Mouse (Mus musculus): ENCODE data around the gene Syngr2. TPM values are rescaled to one million over a fixed set of nuclear protein-coding genes. Genes with fewer than 3 reads are reported as not detected.

Gene Syngr2
- polyA plus RNA-seq, 1 experiment from 2014 or later: 15.0 TPM

- no peak for ATAC-seq
- Histone ChIP-seq H3K27me3 (peaks cover 18% of the 10 kb centered on the region), H3K9ac (replicated peaks) (no peak overlapping the region), H3K27ac (no peak overlapping the region), H3K4me3 (replicated peaks) (no peak overlapping the region), H3K4me2 (replicated peaks) (no peak overlapping the region), H3K9me3 (no peaks in the 10 kb centered on the region), H3K36me3 (no peaks in the 10 kb centered on the region), H3K4me1 (replicated peaks) (peaks cover 10% of the 10 kb centered on the region)
- WGBS: 93% methylated on average over 10 of the region's 10 CpGs
Observed at GRCm38 (mm10) chr11:117774925-117775324, 34.5 kb upstream of the Syngr2 start.

DNA sequence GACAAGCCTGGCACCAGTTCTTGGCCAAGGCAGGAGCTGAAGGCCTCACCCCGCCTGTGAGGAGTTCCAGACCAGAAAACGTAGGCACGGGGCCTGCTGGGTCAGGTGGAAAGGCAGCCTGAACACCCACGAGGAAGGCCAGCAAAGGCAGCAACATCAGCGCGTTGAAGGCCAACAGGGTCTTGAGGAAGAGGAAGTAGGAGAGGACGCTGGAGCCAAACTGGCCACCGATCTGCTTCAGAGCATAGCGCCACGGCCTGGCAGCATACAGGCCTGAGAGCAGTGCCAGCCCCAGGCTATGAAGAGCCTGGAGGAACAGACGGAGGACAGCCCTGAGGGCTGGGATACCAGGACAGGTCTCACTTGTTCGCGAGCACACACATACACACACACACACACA is 33.9 kb upstream of the Syngr2 start:
- no peak for ATAC-seq
- peaks cover 16% of the 10 kb centered on the region for H3K4me1 ChIP-seq (replicated peaks)
- no peak overlapping the region for H3K4me2 ChIP-seq (replicated peaks)
- H3K36me3 ChIP-seq: no peaks in the 10 kb centered on the region
- H3K27ac ChIP-seq: no peak overlapping the region
- no peak overlapping the region for H3K4me3 ChIP-seq (replicated peaks)
- peaks cover 24% of the 10 kb centered on the region for H3K27me3 ChIP-seq
- H3K9me3 ChIP-seq: no peaks in the 10 kb centered on the region
- no peak overlapping the region for H3K9ac ChIP-seq (replicated peaks)
- WGBS: 92% methylated on average over 13 of the region's 13 CpGs

DNA sequence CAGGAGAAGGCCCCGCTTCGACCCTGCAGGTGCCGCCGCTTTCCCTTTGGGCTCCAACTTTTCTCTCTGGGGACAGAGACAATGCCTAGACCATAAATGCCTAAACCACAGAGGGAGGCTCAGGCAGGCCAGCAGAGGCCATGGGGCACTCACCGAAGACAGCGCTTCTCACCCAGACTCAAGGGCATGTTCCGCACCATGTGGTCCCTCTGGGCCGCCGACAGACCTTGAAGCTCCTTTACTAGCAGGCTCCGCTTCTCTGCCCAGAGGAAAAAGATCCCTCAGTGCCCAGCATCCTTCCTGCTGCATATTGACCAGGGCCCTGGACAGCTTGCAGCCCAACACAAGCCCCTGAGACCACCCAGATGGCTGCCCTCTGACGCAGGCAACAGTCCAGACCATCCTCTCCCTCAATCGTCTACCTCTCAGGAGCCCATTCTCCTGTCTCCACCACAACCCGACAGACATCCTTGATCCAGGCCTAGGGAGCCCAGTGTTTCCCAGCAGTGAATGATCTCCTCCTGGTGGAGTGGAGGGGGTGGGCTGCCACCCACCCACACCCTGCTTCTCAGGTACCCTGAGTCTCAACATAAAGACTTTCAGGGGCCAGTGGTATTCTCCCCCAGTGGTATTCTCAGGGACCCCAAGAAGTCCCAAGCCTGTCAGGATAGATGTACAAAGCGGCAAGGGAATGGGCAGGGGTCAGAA is 33.2 kb upstream of the Syngr2 start:
- ATAC-seq: no peak
- H3K27me3 ChIP-seq: peaks cover 31% of the 10 kb centered on the region
- H3K4me3 ChIP-seq (replicated peaks): no peak overlapping the region
- no peaks in the 10 kb centered on the region for H3K36me3 ChIP-seq
- H3K4me2 ChIP-seq (replicated peaks): no peak overlapping the region
- H3K9me3 ChIP-seq: no peaks in the 10 kb centered on the region
- H3K9ac ChIP-seq (replicated peaks): no peak overlapping the region
- WGBS: 90% methylated on average over 14 of the region's 14 CpGs
- no peak overlapping the region for H3K27ac ChIP-seq
- H3K4me1 ChIP-seq (replicated peaks): peaks cover 23% of the 10 kb centered on the region

DNA sequence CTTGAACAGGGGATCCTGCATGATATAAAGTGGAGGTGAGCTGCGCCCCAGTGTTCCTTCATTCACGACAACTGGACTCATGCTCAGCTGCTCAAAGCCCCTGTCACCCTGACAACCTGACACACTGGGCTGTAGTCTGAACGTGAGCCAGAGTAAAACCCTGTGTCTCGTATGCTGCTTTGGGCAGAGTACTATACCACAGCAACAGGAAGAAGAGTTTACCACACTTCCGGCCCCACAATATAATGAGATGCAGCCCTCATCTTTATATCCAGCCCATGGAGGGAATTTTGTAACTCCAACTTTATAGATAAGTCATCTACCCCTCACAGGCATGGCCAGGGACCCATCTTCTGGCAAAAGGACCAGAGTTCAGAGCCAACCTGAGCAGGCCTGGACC is 32.4 kb upstream of the Syngr2 start:
- H3K4me1 ChIP-seq (replicated peaks): peaks cover 25% of the 10 kb centered on the region
- no peak overlapping the region for H3K9ac ChIP-seq (replicated peaks)
- H3K27ac ChIP-seq: no peak overlapping the region
- H3K9me3 ChIP-seq: no peaks in the 10 kb centered on the region
- no peak overlapping the region for H3K4me3 ChIP-seq (replicated peaks)
- H3K4me2 ChIP-seq (replicated peaks): no peak overlapping the region
- WGBS: 87% methylated on average over 5 of the region's 5 CpGs
- no peaks in the 10 kb centered on the region for H3K36me3 ChIP-seq
- ATAC-seq: no peak
- peaks cover 40% of the 10 kb centered on the region for H3K27me3 ChIP-seq

- Histone ChIP-seq H3K36me3 (no peaks in the 10 kb centered on the region), H3K27ac (no peak overlapping the region), H3K4me3 (replicated peaks) (no peak overlapping the region), H3K4me2 (replicated peaks) (no peak overlapping the region), H3K9ac (replicated peaks) (no peak overlapping the region), H3K4me1 (replicated peaks) (peaks cover 29% of the 10 kb centered on the region), H3K27me3 (peaks cover 49% of the 10 kb centered on the region), H3K9me3 (no peaks in the 10 kb centered on the region)
- ATAC-seq: no peak
- WGBS: 96% methylated on average over 11 of the region's 11 CpGs
Observed at GRCm38 (mm10) chr11:117778031-117778430, 31.4 kb upstream of the Syngr2 start.

DNA sequence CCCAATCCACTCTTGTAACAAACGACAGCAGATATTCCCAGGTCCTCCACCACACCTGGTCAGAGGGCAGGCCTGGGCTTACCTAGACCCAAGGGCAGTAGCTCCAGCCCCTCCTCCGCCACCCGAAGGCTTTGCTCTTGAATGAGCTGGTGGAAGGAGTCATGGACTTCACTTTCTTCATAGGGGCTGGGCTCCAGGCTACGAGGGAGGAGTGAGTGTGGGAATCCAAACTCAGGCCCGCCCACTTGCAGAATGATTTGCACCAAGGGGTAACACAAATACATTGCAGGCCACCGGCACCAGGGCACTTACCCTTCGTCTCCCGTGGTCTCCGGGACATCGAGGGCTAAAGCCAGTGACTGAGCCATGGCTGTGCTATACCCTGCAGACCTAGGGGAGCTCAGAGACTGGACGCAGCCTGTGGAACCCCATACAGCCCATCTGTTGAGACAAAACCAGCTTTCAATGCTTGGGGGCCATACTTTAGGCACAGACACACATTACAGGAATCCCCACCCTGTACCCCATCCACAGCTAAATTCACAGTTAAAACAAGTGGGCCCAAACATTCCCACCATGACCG is 30.5 kb upstream of the Syngr2 start:
- Histone ChIP-seq H3K9ac (replicated peaks) (no peak overlapping the region), H3K4me2 (replicated peaks) (peak overlapping the region; percentile 49; the same call in 1 of the 2 replicates), H3K27me3 (peaks cover 57% of the 10 kb centered on the region), H3K36me3 (no peaks in the 10 kb centered on the region), H3K27ac (peak overlapping the region; percentile 62), H3K4me1 (replicated peaks) (peaks cover 37% of the 10 kb centered on the region), H3K9me3 (no peaks in the 10 kb centered on the region), H3K4me3 (replicated peaks) (0 out of 2 replicates have a peak overlapping the region, but pooled peaks have one; percentile 32)
- 77% methylated on average over 12 of the region's 12 CpGs for WGBS
- no peak for ATAC-seq

DNA sequence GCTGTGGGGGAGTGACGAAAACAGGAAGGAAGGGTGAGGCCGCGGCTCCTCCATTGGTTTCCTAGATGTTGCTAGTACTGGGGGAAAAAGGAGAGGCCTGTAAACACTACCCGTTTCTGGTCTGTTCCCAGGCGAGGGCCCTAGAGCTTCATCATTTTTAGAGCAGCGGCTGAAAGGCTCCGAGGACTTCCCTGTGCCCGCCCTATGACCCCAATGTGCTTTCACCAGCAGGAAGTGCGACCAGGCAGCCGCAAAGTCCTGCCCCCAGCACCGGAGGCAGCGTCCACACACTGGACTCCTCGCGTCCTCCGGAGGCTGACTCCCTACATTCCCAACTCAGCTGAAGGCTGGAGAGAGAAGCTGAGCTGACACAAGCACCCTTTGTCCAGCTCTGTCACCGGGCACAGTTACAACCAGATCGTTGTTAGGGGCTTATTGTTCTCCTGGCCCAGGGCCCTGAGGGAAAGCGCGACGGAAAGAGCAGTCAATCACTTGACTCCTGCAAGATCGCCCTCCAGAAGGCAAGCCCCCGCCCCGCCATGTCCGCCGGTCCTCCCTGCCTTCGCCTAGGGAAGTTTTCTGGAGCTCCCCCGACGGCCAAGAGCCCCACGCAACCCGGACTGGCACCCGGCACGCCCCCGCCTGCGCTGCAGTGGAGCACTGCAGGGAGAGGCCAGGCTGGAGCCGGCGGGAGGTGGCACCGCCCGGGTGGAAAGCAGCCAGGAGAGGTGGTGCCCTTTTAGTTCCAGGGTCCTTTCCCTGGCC is 29.9 kb upstream of the Syngr2 start:
- ATAC-seq: peak; percentile 34
- Histone ChIP-seq H3K27me3 (peaks cover 64% of the 10 kb centered on the region), H3K4me3 (replicated peaks) (peak overlapping the region; percentile 32), H3K9me3 (no peaks in the 10 kb centered on the region), H3K27ac (peak overlapping the region; percentile 62), H3K36me3 (no peaks in the 10 kb centered on the region), H3K4me2 (replicated peaks) (peak overlapping the region; percentile 49), H3K4me1 (replicated peaks) (peaks cover 37% of the 10 kb centered on the region), H3K9ac (replicated peaks) (peak overlapping the region; percentile 48; the same call in 1 of the 2 replicates)
- 5% methylated on average over 38 of the region's 38 CpGs for whole genome bisulfite sequencing

GRCm38 (mm10) chr11:117780199-117780515 is 29.3 kb upstream of the Syngr2 start:
- peak overlapping the region; percentile 48; the same call in 1 of the 2 replicates for H3K9ac ChIP-seq (replicated peaks)
- H3K27ac ChIP-seq: 0 out of 2 replicates have a peak overlapping the region, but pooled peaks have one; percentile 62
- 3% methylated on average over 17 of the region's 17 CpGs for WGBS
- H3K36me3 ChIP-seq: no peaks in the 10 kb centered on the region
- H3K4me2 ChIP-seq (replicated peaks): peak overlapping the region; percentile 49
- no peaks in the 10 kb centered on the region for H3K9me3 ChIP-seq
- H3K4me1 ChIP-seq (replicated peaks): peaks cover 37% of the 10 kb centered on the region
- peak overlapping the region; percentile 32 for H3K4me3 ChIP-seq (replicated peaks)
- peaks cover 69% of the 10 kb centered on the region for H3K27me3 ChIP-seq
- ATAC-seq: peak; percentile 5; the same call in 1 of the 2 replicates

DNA sequence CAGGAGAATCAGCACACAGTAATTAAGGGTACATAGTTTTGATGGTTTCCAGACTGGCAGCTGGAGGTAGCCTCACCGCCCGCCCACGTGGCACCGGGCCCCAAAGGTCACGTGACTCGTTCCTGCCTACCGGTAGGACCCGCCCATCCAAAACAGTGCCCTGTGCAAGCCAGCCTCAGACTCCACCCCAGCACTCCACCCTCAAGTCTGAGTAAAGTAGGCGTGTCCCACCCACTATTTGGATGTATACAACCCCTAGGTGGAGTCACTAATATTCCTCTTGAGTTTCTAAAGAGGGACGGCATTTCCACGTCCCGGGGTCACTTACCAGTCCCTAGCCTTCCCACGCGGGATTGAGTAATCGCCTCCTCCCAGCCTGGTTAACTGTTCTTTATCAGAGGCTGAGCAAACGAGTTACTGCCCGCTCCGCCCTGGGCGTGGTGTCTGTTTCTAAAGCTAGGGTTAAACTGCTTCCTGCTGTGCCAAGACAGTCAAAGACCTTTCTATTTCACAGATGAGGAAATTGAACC is 28.8 kb upstream of the Syngr2 start:
- ATAC-seq: no peak
- 4% methylated on average over 19 of the region's 19 CpGs for WGBS
- Histone ChIP-seq H3K4me2 (replicated peaks) (peak overlapping the region; percentile 49), H3K9ac (replicated peaks) (peak overlapping the region; percentile 48; the same call in 1 of the 2 replicates), H3K36me3 (no peaks in the 10 kb centered on the region), H3K4me1 (replicated peaks) (peaks cover 37% of the 10 kb centered on the region), H3K9me3 (no peaks in the 10 kb centered on the region), H3K27ac (no peak overlapping the region), H3K4me3 (replicated peaks) (peak overlapping the region; percentile 32), H3K27me3 (peaks cover 69% of the 10 kb centered on the region)

GRCm38 (mm10) chr11:117781199-117781821 is 28.2 kb upstream of the Syngr2 start:
- Histone ChIP-seq H3K27me3 (peaks cover 69% of the 10 kb centered on the region), H3K36me3 (no peaks in the 10 kb centered on the region), H3K9ac (replicated peaks) (no peak overlapping the region), H3K4me1 (replicated peaks) (peaks cover 37% of the 10 kb centered on the region), H3K4me3 (replicated peaks) (no peak overlapping the region), H3K4me2 (replicated peaks) (peak overlapping the region; percentile 49), H3K27ac (no peak overlapping the region), H3K9me3 (no peaks in the 10 kb centered on the region)
- no peak for ATAC-seq
- 26% methylated on average over 18 of the region's 18 CpGs for WGBS

DNA sequence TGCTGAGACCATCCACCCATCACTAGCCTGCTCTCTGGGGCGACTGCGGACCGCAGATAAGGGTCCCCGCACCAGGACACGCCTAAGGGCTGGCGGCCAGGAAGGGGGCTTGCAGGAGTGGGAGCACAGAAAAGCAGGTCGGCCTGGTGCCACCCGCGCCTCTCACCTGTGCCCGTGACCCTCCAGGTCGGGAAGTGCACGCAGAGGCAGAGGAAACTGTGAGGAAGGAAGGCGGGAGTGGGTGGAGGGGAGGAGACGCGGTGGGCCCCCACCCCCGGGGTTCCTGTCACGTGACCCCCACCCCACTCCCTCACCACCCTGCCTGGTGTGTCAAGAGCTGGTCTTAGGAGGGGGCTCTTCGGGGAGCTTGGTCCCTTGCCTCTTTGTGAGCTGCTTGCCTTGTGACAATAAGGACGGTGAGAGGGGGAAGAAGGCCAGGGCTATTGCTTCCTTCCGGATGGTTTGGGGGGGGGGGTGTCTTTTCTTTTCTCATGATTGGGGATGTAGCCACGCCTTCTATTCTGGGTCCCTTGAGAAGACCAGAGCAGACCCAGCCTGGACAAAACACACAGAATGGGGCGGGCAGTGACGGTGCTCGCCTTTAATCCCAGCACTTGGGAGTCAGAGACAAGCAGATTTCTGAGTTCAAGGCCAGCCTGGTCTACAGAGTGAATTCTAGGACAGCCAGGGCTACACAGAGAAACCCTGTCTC is 27.3 kb upstream of the Syngr2 start, which contains the start of the genes Tmc8 and Tmc6:
Tmc8 (plus strand) TSS at position 84 of the 712 bp plus-strand sequence.
Tmc6 (minus strand) TSS at position 206 of the 712 bp plus-strand sequence.
- H3K36me3 ChIP-seq: no peaks in the 10 kb centered on the region
- peaks cover 37% of the 10 kb centered on the region for H3K4me1 ChIP-seq (replicated peaks)
- WGBS: 44% methylated on average over 24 of the region's 24 CpGs
- H3K4me3 ChIP-seq (replicated peaks): peak within 1 kb of the TSS; percentile 28
- H3K9me3 ChIP-seq: no peaks in the 10 kb centered on the region
- H3K27me3 ChIP-seq: peaks cover 69% of the 10 kb centered on the region
- H3K9ac ChIP-seq (replicated peaks): peak within 1 kb of the TSS; percentile 58; the same call in 1 of the 2 replicates
- H3K4me2 ChIP-seq (replicated peaks): peak within 1 kb of the TSS; percentile 61
- no peak for ATAC-seq
- no peak within 1 kb of the TSS for H3K27ac ChIP-seq
